Mouse (Mus musculus): ENCODE data around the gene Socs7. TPM values are rescaled to one million over a fixed set of nuclear protein-coding genes. Genes with fewer than 3 reads are reported as not detected.

Socs7 gene
- total RNA-seq, 1 experiment from 2014 or later, result 27.5 TPM

GRCm38 (mm10) chr11:97418834-97419539, 56.6 kb downstream of the Socs7 start:
- no peak for DNase-seq

GRCm38 (mm10) chr11:97419540-97419900, 57.2 kb downstream of the Socs7 start:
- no peak for DNase-seq

DNA sequence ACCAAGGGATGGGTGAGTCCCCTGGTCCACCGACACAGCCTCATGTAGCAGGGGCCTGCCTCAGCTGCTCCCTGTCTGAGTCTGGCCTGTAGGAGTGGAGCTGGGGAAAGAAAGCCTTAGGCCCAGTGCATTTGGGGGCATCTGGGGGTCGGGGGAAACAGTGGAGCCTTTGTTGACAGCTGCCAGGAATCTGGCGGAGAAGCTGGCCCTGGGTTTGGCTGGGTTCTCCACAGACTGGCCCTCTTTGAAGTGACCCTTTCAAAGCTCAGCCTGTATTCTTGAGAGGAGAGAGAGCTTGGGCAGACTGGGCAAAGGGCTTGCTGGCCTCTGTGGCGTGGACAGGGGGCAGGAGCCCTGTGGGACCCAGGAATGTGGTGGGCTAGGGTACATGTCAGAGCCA, 60.2 kb downstream of the Socs7 start:
- DNase-seq, result no peak

- no peak for DNase-seq
These were observed 61.8 kb downstream of the Socs7 start for GRCm38 (mm10) chr11:97424092-97424692.

GRCm38 (mm10) chr11:97424802-97425201, 62.5 kb downstream of the Socs7 start:
- no peak for DNase-seq

GRCm38 (mm10) chr11:97427794-97428725, 65.7 kb downstream of the Socs7 start:
- peak; percentile 75 for DNase-seq

DNA sequence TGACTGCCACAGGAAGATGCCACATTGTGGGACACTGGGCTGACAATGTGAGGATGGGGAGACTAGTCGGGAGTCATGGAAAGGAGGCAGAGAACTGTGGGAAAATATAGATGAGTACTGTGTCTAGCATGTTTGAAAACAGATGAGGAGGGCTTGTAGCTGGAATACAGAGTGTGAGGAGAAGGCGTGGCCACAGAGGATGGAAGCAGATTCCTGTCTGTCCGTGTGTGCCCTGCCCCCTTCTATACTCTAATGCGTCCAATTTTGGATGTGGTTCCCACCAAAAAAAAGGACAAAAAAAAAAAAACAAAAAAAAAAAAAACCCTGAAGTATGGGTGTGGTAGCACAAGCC, 66.4 kb downstream of the Socs7 start:
- DNase-seq, result no peak

DNA sequence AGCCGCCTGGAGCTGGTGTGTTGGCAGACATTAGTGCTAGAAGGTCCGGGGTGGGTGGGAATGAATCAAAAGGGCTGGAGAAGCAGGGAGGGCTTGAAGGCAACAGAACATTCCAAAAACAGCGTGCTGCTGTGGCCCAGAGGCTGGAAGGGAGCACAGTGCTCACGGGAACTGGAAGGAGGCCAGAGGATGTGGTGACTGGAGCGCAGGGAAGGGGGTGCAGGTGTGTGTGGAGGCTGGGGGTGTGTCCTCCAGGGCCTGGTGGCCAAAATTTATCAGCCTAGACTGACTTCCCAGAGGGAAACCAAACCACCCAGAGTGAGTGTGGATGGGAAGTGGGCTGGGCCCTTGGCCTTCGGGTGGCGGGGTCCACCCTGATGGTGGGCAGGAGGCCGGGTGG, 67.3 kb downstream of the Socs7 start:
- no peak for DNase-seq

DNA sequence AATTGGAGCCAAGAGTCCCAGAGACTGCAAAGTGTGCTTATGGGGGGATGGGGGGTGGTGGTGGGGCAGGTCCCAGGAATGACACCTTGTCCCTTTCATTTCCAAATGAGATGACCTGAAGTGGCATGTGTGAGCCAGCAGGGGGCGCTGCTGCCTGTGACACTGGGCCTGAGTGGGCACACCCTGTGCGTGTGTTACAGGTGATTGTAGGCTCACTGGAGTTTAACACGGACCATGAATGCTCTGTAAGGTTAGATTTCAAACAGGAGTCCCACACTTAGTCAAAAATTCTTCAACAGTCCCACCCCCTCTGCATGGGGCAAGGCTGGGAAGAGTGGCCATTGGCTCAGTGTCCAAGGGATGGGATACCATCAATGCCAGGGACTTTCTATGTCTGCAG, 69.7 kb downstream of the Socs7 start:
- DNase-seq, result peak; percentile 81

GRCm38 (mm10) chr11:97432983-97433539, 70.7 kb downstream of the Socs7 start:
- DNase-seq, result no peak

DNA sequence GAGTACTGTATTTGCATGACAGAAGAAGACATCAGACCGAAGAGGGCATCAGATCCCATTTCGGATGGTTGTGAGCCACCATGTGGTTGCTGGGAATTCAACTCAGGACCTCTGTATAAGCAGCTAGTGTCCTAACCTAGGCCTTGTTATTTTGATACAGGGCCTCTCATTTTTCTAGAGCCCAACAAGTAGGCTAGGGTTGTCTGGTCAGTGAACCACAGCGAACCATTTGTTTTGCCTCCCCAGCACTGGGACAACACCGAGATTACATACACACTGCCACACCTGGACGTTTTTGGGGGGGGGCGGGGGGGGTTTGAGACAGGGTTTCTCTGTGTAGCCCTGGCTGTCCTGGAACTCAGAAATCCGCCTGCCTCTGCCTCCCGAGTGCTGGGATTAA, 71.8 kb downstream of the Socs7 start:
- DNase-seq, result no peak

DNA sequence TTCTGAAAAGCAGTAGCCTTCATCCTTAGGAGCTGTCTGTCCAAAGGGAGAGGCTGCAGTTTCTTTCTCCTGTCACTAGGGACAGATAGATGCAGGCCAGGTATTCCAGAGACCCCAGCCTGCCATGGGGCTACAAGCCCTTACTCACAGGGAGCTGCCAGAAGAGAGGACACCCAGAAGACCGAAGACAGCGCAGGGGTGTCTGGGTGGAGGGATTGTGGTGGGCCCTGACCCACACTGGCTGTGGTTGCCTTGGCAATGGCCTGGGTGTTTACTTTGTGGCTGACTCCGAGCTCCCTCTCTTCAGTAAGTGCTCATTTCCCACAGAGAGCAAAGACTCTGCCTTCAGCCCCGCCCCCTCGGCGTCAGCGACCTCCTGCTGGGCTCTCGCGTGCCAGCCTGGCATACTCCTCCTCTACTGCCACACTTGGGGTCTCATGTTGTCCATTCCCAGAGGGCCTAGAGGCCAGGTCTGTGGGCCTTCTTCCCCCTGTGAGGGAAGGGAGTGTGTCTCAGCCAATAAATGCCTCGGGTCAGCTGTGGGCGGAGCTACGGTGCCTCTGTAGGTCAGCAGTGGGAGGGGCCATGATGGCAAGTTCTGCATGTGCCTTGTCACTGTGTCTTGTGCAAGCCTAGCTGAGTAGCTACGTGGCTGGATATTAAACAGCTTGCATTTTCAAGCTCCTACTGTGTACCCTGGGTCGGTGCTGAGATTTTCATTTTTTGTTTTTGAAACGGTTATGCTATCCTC, 72.5 kb downstream of the Socs7 start:
- DNase-seq, result peak; percentile 84

- DNase-seq, result peak; percentile 65
These were observed 73.6 kb downstream of the Socs7 start for GRCm38 (mm10) chr11:97435808-97436491.

DNA sequence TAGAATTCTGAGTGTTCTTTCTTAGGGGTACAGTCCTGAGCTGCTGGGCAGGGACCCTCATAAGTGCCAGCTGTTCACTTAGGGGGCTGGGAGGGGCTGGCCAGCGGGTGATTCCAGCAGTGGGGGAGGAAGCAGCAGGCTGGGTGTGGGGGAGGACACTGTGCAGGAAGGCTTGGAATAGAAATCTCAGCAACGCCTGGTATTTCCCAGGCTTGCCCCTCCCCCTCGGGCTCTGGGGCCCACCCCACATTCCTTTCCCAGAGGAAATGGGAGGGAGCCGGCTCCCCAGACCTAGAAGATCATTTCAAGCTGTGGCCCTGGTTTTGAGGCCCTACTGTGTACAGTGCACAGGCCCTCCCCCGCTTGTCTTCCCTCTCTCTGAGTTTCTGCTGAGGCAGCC, 75.4 kb downstream of the Socs7 start:
- peak; percentile 70 for DNase-seq

- DNase-seq, result peak; percentile 19
These were observed 76.5 kb downstream of the Socs7 start for GRCm38 (mm10) chr11:97438868-97439267.

- peak; percentile 86 for DNase-seq
These were observed 77.6 kb downstream of the Socs7 start for GRCm38 (mm10) chr11:97439935-97440334.

- DNase-seq, result peak; percentile 54
These were observed 78.1 kb downstream of the Socs7 start for GRCm38 (mm10) chr11:97440441-97440881.

DNA sequence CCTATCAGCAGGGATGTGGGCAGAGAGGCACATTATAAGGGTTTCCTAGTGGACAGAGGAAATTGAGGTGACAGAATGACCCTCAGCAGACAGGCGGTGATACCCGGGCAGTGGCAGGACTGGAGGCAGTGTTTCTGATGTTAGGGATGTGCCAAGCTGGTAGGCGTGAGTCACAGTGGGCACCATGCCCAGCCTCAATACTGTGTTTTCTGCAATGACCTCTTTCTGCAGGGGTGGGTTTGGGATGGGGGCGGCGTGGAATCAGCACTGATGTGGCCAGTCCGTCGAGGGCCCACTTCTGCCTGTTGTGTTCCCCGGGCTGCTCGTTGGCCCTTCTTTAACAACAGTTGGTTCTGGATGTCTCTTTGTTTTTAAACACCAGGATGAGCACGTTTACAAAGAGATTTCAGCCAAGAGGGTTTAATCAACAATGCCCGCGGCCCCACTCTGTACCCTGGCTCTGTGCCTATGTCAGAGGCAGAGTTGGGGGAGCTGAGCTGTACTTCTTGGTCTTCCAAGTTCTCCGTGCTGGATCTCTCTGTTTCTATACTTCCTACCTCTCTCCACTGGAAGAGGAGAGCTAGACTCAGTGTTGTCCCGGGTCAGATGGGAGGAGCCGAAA, 78.8 kb downstream of the Socs7 start:
- DNase-seq, result peak; percentile 88

- DNase-seq, result no peak
These were observed 79.3 kb downstream of the Socs7 start for GRCm38 (mm10) chr11:97441658-97442125.

DNA sequence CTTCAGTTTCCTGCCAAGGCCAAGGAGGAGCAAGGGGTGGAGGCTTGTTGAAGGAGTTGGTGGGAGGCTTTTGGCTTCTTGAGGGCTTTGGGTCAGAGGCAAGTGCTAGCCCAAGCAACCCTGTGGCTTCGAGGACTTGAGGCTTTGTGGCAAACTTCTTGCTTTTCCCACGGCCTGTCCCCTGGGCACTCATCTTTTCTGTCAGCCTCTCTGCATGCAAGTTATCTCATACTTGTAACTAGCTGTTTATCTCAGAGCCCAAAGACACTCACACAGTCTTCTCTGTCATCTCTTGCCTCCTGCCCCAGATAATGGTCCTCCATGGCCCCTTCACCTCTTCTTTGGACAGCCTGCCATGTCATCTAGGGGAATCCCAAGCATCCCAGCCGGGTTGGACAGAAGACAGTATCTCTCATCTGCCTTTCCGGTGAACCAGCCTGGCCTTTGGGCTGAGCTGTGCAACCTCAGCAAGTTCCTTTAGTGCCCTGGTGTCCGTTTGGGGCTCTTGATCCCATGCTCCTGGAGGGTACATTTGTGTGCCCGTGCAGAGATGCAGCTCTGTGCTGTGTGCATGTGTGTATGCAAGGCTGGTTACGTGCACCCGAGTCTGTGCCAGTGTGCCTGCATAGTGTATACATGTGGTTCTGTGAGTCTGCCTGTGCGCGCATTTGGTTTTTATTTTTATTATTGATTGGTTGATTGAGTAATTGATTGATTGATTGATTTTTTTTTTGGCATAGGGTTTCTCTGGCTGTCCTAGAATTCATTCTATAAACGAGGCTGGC, 80.7 kb downstream of the Socs7 start:
- no peak for DNase-seq
